Mouse (Mus musculus): ENCODE results near the gene F2r. TPM values are rescaled to one million over a fixed set of nuclear protein-coding genes. Genes with fewer than 3 reads are reported as not detected.

F2r gene
- polyA plus RNA-seq, 1 experiment from 2014 or later, result 80.0 TPM

GRCm38 (mm10) chr13:95608416-95609087 lies 9.7 kb downstream of the F2r start:
- H3K27ac ChIP-seq, result no peak overlapping the region
- H3K9ac ChIP-seq, result no peak overlapping the region
- no peak overlapping the region for H3K4me2 ChIP-seq
- 90% methylated on average over 6 of the region's 6 CpGs for WGBS
- ATAC-seq (ENCODE audit: low FRiP score), result no peak
- H3K4me3 ChIP-seq, result no peak overlapping the region
- no peaks in the 10 kb centered on the region for H3K4me1 ChIP-seq (replicated peaks)
- no peaks in the 10 kb centered on the region for H3K9me3 ChIP-seq
- peaks cover 57% of the 10 kb centered on the region for H3K36me3 ChIP-seq
- H3K27me3 ChIP-seq, result no peaks in the 10 kb centered on the region

GRCm38 (mm10) chr13:95607019-95607418 lies 11.3 kb downstream of the F2r start:
- 94% methylated on average over 8 of the region's 8 CpGs for WGBS
- no peak for ATAC-seq (ENCODE audit: low FRiP score)
- peaks cover 67% of the 10 kb centered on the region for H3K36me3 ChIP-seq

GRCm38 (mm10) chr13:95604288-95604687 lies 14.0 kb downstream of the F2r start:
- no peaks in the 10 kb centered on the region for H3K4me1 ChIP-seq (replicated peaks)
- H3K9ac ChIP-seq, result no peak overlapping the region
- no peak overlapping the region for H3K4me3 ChIP-seq
- ATAC-seq (ENCODE audit: low FRiP score), result no peak
- no peaks in the 10 kb centered on the region for H3K9me3 ChIP-seq
- no peaks in the 10 kb centered on the region for H3K27me3 ChIP-seq
- peaks cover 59% of the 10 kb centered on the region for H3K36me3 ChIP-seq
- no peak overlapping the region for H3K27ac ChIP-seq
- no peak overlapping the region for H3K4me2 ChIP-seq
- WGBS, result 97% methylated on average over 25 of the region's 25 CpGs

More at GRCm38 (mm10) chr13:95607019-95607418, 11.3 kb downstream of the F2r start:
- no peak overlapping the region for H3K4me2 ChIP-seq
- H3K27me3 ChIP-seq, result no peaks in the 10 kb centered on the region
- no peaks in the 10 kb centered on the region for H3K9me3 ChIP-seq
- no peak overlapping the region for H3K9ac ChIP-seq
- no peaks in the 10 kb centered on the region for H3K4me1 ChIP-seq (replicated peaks)
- H3K27ac ChIP-seq, result no peak overlapping the region
- H3K4me3 ChIP-seq, result no peak overlapping the region

GRCm38 (mm10) chr13:95599833-95600359 lies 18.4 kb downstream of the F2r start:
- Histone ChIP-seq H3K9me3 (no peaks in the 10 kb centered on the region), H3K27me3 (no peaks in the 10 kb centered on the region), H3K4me1 (replicated peaks) (no peaks in the 10 kb centered on the region), H3K9ac (no peak overlapping the region), H3K4me2 (no peak overlapping the region), H3K27ac (no peak overlapping the region), H3K36me3 (peaks cover 38% of the 10 kb centered on the region), H3K4me3 (no peak overlapping the region)
- 61% methylated on average over 3 of the region's 3 CpGs for WGBS
- ATAC-seq (ENCODE audit: low FRiP score), result no peak

- H3K9me3 ChIP-seq, result no peaks in the 10 kb centered on the region
- no peak overlapping the region for H3K4me2 ChIP-seq
- no peak overlapping the region for H3K4me3 ChIP-seq
- H3K4me1 ChIP-seq (replicated peaks), result no peaks in the 10 kb centered on the region
- H3K27ac ChIP-seq, result no peak overlapping the region
- H3K9ac ChIP-seq, result no peak overlapping the region
- H3K27me3 ChIP-seq, result no peaks in the 10 kb centered on the region
- H3K36me3 ChIP-seq, result peaks cover 23% of the 10 kb centered on the region
- ATAC-seq (ENCODE audit: low FRiP score), result no peak
- WGBS, result 92% methylated on average over 18 of the region's 18 CpGs
Observed at GRCm38 (mm10) chr13:95598232-95598920, 19.9 kb downstream of the F2r start.

GRCm38 (mm10) chr13:95597578-95597977 lies 20.7 kb downstream of the F2r start:
- Histone ChIP-seq H3K27ac (no peak overlapping the region), H3K9me3 (no peaks in the 10 kb centered on the region), H3K4me1 (replicated peaks) (no peaks in the 10 kb centered on the region), H3K27me3 (no peaks in the 10 kb centered on the region), H3K4me2 (no peak overlapping the region), H3K36me3 (peaks cover 15% of the 10 kb centered on the region), H3K4me3 (no peak overlapping the region), H3K9ac (no peak overlapping the region)
- ATAC-seq (ENCODE audit: low FRiP score), result no peak
- WGBS, result 91% methylated on average over 10 of the region's 10 CpGs

- no peaks in the 10 kb centered on the region for H3K9me3 ChIP-seq
- H3K9ac ChIP-seq, result no peak overlapping the region
- no peaks in the 10 kb centered on the region for H3K4me1 ChIP-seq (replicated peaks)
- no peak overlapping the region for H3K4me2 ChIP-seq
- no peak for ATAC-seq (ENCODE audit: low FRiP score)
- H3K27me3 ChIP-seq, result no peaks in the 10 kb centered on the region
- 72% methylated on average over 7 of the region's 7 CpGs for WGBS
- peaks cover 11% of the 10 kb centered on the region for H3K36me3 ChIP-seq
- no peak overlapping the region for H3K27ac ChIP-seq
- no peak overlapping the region for H3K4me3 ChIP-seq
Observed at GRCm38 (mm10) chr13:95596689-95597088, 21.6 kb downstream of the F2r start.

GRCm38 (mm10) chr13:95595921-95596320 lies 22.4 kb downstream of the F2r start:
- Histone ChIP-seq H3K9me3 (no peaks in the 10 kb centered on the region), H3K4me3 (no peak overlapping the region), H3K27me3 (no peaks in the 10 kb centered on the region), H3K4me2 (no peak overlapping the region), H3K4me1 (replicated peaks) (no peaks in the 10 kb centered on the region), H3K27ac (no peak overlapping the region), H3K9ac (no peak overlapping the region), H3K36me3 (peaks cover 4% of the 10 kb centered on the region; the same call in 1 of the 2 replicates)
- WGBS, result 72% methylated on average over 5 of the region's 5 CpGs
- ATAC-seq (ENCODE audit: low FRiP score), result no peak

GRCm38 (mm10) chr13:95595411-95595810 lies 22.9 kb downstream of the F2r start:
- H3K4me3 ChIP-seq, result no peak overlapping the region
- no peaks in the 10 kb centered on the region for H3K27me3 ChIP-seq
- H3K36me3 ChIP-seq, result no peaks in the 10 kb centered on the region
- H3K9me3 ChIP-seq, result no peaks in the 10 kb centered on the region
- ATAC-seq (ENCODE audit: low FRiP score), result no peak
- H3K4me1 ChIP-seq (replicated peaks), result no peaks in the 10 kb centered on the region
- WGBS, result 86% methylated on average over 7 of the region's 7 CpGs
- H3K4me2 ChIP-seq, result no peak overlapping the region
- no peak overlapping the region for H3K27ac ChIP-seq
- H3K9ac ChIP-seq, result no peak overlapping the region

GRCm38 (mm10) chr13:95592860-95593259 lies 25.4 kb downstream of the F2r start:
- no peaks in the 10 kb centered on the region for H3K36me3 ChIP-seq
- H3K4me3 ChIP-seq, result no peak overlapping the region
- no peak overlapping the region for H3K4me2 ChIP-seq
- no peak overlapping the region for H3K27ac ChIP-seq
- 92% methylated on average over 10 of the region's 10 CpGs for WGBS
- H3K4me1 ChIP-seq (replicated peaks), result no peaks in the 10 kb centered on the region
- H3K9me3 ChIP-seq, result no peaks in the 10 kb centered on the region
- H3K27me3 ChIP-seq, result no peaks in the 10 kb centered on the region
- no peak overlapping the region for H3K9ac ChIP-seq
- no peak for ATAC-seq (ENCODE audit: low FRiP score)

- Histone ChIP-seq H3K27ac (no peak overlapping the region), H3K4me2 (no peak overlapping the region), H3K36me3 (no peaks in the 10 kb centered on the region), H3K4me3 (no peak overlapping the region), H3K9me3 (no peaks in the 10 kb centered on the region), H3K27me3 (no peaks in the 10 kb centered on the region), H3K9ac (no peak overlapping the region), H3K4me1 (replicated peaks) (no peaks in the 10 kb centered on the region)
- no peak for ATAC-seq (ENCODE audit: low FRiP score)
- 93% methylated on average over 3 of the region's 3 CpGs for WGBS
Observed at GRCm38 (mm10) chr13:95591606-95592005, 26.7 kb downstream of the F2r start.

GRCm38 (mm10) chr13:95587628-95588027 lies 30.7 kb downstream of the F2r start:
- no peak overlapping the region for H3K4me3 ChIP-seq
- H3K9me3 ChIP-seq, result no peaks in the 10 kb centered on the region
- no peaks in the 10 kb centered on the region for H3K27me3 ChIP-seq
- WGBS, result 91% methylated on average over 4 of the region's 4 CpGs
- ATAC-seq (ENCODE audit: low FRiP score), result no peak
- no peak overlapping the region for H3K27ac ChIP-seq
- H3K36me3 ChIP-seq, result no peaks in the 10 kb centered on the region
- H3K9ac ChIP-seq, result no peak overlapping the region
- peaks cover 7% of the 10 kb centered on the region for H3K4me1 ChIP-seq (replicated peaks)
- H3K4me2 ChIP-seq, result no peak overlapping the region

- Histone ChIP-seq H3K36me3 (no peaks in the 10 kb centered on the region), H3K9ac (no peak overlapping the region), H3K4me2 (no peak overlapping the region), H3K4me1 (replicated peaks) (peaks cover 7% of the 10 kb centered on the region), H3K27me3 (no peaks in the 10 kb centered on the region), H3K9me3 (no peaks in the 10 kb centered on the region), H3K4me3 (no peak overlapping the region), H3K27ac (no peak overlapping the region)
- ATAC-seq (ENCODE audit: low FRiP score), result no peak
- 80% methylated on average over 5 of the region's 5 CpGs for WGBS
Observed at GRCm38 (mm10) chr13:95584898-95585297, 33.4 kb downstream of the F2r start.

All from hindbrain, embryonic 13.5 days (tissue).